Mouse (Mus musculus) olfactory bulb, adult 2 months (tissue): Measurements from ENCODE around the gene Fthl17e.
"Not testable (repeated sequence)": the region's sequence is repeated elsewhere in the genome, so short reads cannot be mapped to it uniquely, and the experiment has no call there.

ENCODE experiments used
- CTCF ChIP-seq: fragments of 200-500 bp; IDR thresholded peaks from 2 replicates; pipeline ENCODE4 v1.5.1; 2012; ENCODE audit warnings: low read depth, mild to moderate bottlenecking, low read length, moderate library complexity; ENCODE audit not compliant: insufficient read depth
- POLR2A ChIP-seq: fragments of 200-500 bp; IDR thresholded peaks from 2 replicates; pipeline ENCODE4 v1.6.1; 2012; ENCODE audit warnings: mild to moderate bottlenecking, low read depth, low read length, moderate library complexity; ENCODE audit not compliant: insufficient read depth

DNA sequence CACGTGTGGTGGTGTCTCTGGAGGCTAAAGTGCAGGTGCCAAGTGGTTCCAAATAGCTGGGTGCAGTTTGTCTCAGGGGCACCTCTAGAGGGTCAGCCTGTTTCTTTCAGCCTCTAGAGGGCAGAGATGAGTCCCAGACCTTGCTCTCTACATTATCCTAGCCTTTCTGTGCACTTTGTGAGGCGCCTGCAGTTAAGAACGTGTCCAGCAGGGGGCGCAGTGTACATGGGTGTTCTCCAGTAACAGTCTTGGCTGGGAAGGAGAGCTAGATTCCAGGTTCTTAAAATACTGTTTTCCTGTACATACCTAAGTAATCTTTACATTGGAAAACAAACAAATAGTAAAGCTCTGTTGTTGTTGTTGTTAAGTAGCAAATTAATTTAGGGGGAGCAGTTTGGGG lies 8.3 kb downstream of the Fthl17e start:
- not testable (repeated sequence) for TF ChIP-seq POLR2A, CTCF
